Mouse (Mus musculus) midbrain, embryonic 13.5 days (tissue): ENCODE data around the gene Sgip1. TPM values are rescaled to one million over a fixed set of nuclear protein-coding genes. Genes with fewer than 3 reads are reported as not detected.
A peak's percentile ranks its signal among the peaks of the same experiment; 100 is the strongest.

Experiments used
- ATAC-seq: fragments of 200-750 bp; cut with Nextera tagmentation; 2 replicates; pipeline ENCODE4 v1.8.0; 2017; ENCODE audit warnings: mild to moderate bottlenecking, moderate TSS enrichment, moderate library complexity
- H3K27ac ChIP-seq: fragments of 300-500 bp; sonication (generic); 2 replicates; pipeline ENCODE4 v1.5.1; 2015; ENCODE audit warnings: inconsistent platforms, mild to moderate bottlenecking, moderate library complexity
- H3K27me3 ChIP-seq: fragments of 300-500 bp; sonication (generic); 2 replicates; pipeline ENCODE4 v1.6.1; 2015; ENCODE audit warnings: mild to moderate bottlenecking, inconsistent platforms
- H3K36me3 ChIP-seq: fragments of 300-500 bp; sonication (generic); 2 replicates; pipeline ENCODE4 v1.6.1; 2015; ENCODE audit warnings: mild to moderate bottlenecking, inconsistent platforms
- H3K4me1 ChIP-seq: fragments of 300-500 bp; sonication (generic); replicated peaks from 2 replicates; pipeline ENCODE4 v1.6.1; 2015; ENCODE audit warnings: inconsistent platforms
- H3K4me2 ChIP-seq: fragments of 300-500 bp; sonication (generic); replicated peaks from 2 replicates; pipeline ENCODE4 v1.6.1; 2015; ENCODE audit warnings: moderate library complexity, mild to moderate bottlenecking, inconsistent platforms
- H3K4me3 ChIP-seq: fragments of 300-500 bp; sonication (generic); replicated peaks from 2 replicates; pipeline ENCODE4 v1.5.1; 2015; ENCODE audit warnings: mild to moderate bottlenecking, inconsistent platforms
- H3K9ac ChIP-seq: fragments of 300-500 bp; sonication (generic); replicated peaks from 2 replicates; pipeline ENCODE4 v1.6.1; 2015; ENCODE audit warnings: mild to moderate bottlenecking, inconsistent platforms
- H3K9me3 ChIP-seq: fragments of 300-500 bp; sonication (generic); 2 replicates; pipeline ENCODE4 v1.6.1; 2016; ENCODE audit warnings: mild to moderate bottlenecking, inconsistent platforms
- whole genome bisulfite sequencing: fragments of 180-500 bp; shearing (Covaris S2); methylation state at CpG from one replicate; pipeline ENCODE4 v1.1.7; 2015; 5-methylcytosine and 5-hydroxymethylcytosine counted together
- polyA plus RNA-seq: library from polyadenylated mRNA; unstranded; fragments of >200 nt; fragmentation: Nextera tagmentation; extraction: Ambion mirVana; gene quantifications from 2 replicates; pipeline ENCODE4 v1.2.1, GENCODE M21; 2015

Gene Sgip1
- polyA plus RNA-seq, 1 experiment from 2014 or later = 61.8 TPM

- H3K27ac ChIP-seq = no peak overlapping the region
- H3K9ac ChIP-seq = no peak overlapping the region
- no peak overlapping the region for H3K4me2 ChIP-seq
- H3K36me3 ChIP-seq = no peaks in the 10 kb centered on the region
- WGBS = 80% methylated on average over 4 of the region's 4 CpGs
- no peak for ATAC-seq
- H3K9me3 ChIP-seq = no peaks in the 10 kb centered on the region
- peaks cover 4% of the 10 kb centered on the region; the same call in 1 of the 2 replicates for H3K4me1 ChIP-seq
- no peak overlapping the region for H3K4me3 ChIP-seq
- H3K27me3 ChIP-seq = no peaks in the 10 kb centered on the region
Observed at GRCm38 (mm10) chr4:102990016-102990415, 248.9 kb downstream of the Sgip1 start.

- Histone ChIP-seq H3K4me3 (no peak overlapping the region), H3K9me3 (no peaks in the 10 kb centered on the region), H3K9ac (no peak overlapping the region), H3K27ac (no peak overlapping the region), H3K27me3 (no peaks in the 10 kb centered on the region), H3K4me2 (no peak overlapping the region), H3K36me3 (no peaks in the 10 kb centered on the region), H3K4me1 (peaks cover 4% of the 10 kb centered on the region; the same call in 1 of the 2 replicates)
- 86% methylated on average over 11 of the region's 11 CpGs for WGBS
- ATAC-seq = no peak
Observed at GRCm38 (mm10) chr4:102990595-102991340, 249.7 kb downstream of the Sgip1 start.

GRCm38 (mm10) chr4:102991685-102992084 lies 250.6 kb downstream of the Sgip1 start:
- Histone ChIP-seq H3K9me3 (no peaks in the 10 kb centered on the region), H3K27me3 (no peaks in the 10 kb centered on the region), H3K4me2 (no peak overlapping the region), H3K4me1 (peaks cover 4% of the 10 kb centered on the region; the same call in 1 of the 2 replicates), H3K9ac (no peak overlapping the region), H3K36me3 (no peaks in the 10 kb centered on the region), H3K4me3 (no peak overlapping the region), H3K27ac (no peak overlapping the region)
- 69% methylated on average over 3 of the region's 3 CpGs for WGBS
- ATAC-seq = no peak

GRCm38 (mm10) chr4:103004681-103005080 lies 263.6 kb downstream of the Sgip1 start:
- Histone ChIP-seq H3K4me1 (peaks cover 25% of the 10 kb centered on the region), H3K27me3 (no peaks in the 10 kb centered on the region), H3K27ac (no peak overlapping the region), H3K9ac (no peak overlapping the region), H3K4me3 (no peak overlapping the region), H3K9me3 (no peaks in the 10 kb centered on the region), H3K4me2 (no peak overlapping the region), H3K36me3 (no peaks in the 10 kb centered on the region)
- WGBS = 81% methylated on average over 4 of the region's 4 CpGs
- no peak for ATAC-seq

- 69% methylated on average over 15 of the region's 15 CpGs for WGBS
- H3K27me3 ChIP-seq = no peaks in the 10 kb centered on the region
- no peak overlapping the region for H3K4me2 ChIP-seq
Observed at GRCm38 (mm10) chr4:103005190-103005945, 264.3 kb downstream of the Sgip1 start.

GRCm38 (mm10) chr4:103006266-103006665 lies 265.2 kb downstream of the Sgip1 start:
- Histone ChIP-seq H3K4me3 (no peak overlapping the region), H3K4me2 (no peak overlapping the region), H3K4me1 (peaks cover 25% of the 10 kb centered on the region), H3K27me3 (no peaks in the 10 kb centered on the region), H3K9ac (no peak overlapping the region), H3K9me3 (no peaks in the 10 kb centered on the region), H3K36me3 (no peaks in the 10 kb centered on the region), H3K27ac (no peak overlapping the region)
- WGBS = 71% methylated on average over 5 of the region's 5 CpGs
- ATAC-seq = 0 out of 2 replicates have a peak, but pooled peaks have one; percentile 17

More at GRCm38 (mm10) chr4:103005190-103005945, 264.3 kb downstream of the Sgip1 start:
- Histone ChIP-seq H3K9ac (no peak overlapping the region), H3K27ac (no peak overlapping the region), H3K4me1 (peaks cover 25% of the 10 kb centered on the region), H3K4me3 (no peak overlapping the region), H3K36me3 (no peaks in the 10 kb centered on the region), H3K9me3 (no peaks in the 10 kb centered on the region)
- no peak for ATAC-seq

GRCm38 (mm10) chr4:103006943-103007418 lies 265.9 kb downstream of the Sgip1 start:
- Histone ChIP-seq H3K4me1 (peaks cover 29% of the 10 kb centered on the region), H3K4me2 (no peak overlapping the region), H3K27ac (peak overlapping the region; percentile 54), H3K9me3 (no peaks in the 10 kb centered on the region), H3K9ac (no peak overlapping the region), H3K36me3 (no peaks in the 10 kb centered on the region), H3K4me3 (no peak overlapping the region), H3K27me3 (no peaks in the 10 kb centered on the region)
- WGBS = 17% methylated on average over 4 of the region's 4 CpGs
- peak; percentile 76 for ATAC-seq

- Histone ChIP-seq H3K27ac (no peak overlapping the region), H3K9ac (no peak overlapping the region), H3K27me3 (no peaks in the 10 kb centered on the region), H3K4me1 (peaks cover 39% of the 10 kb centered on the region), H3K4me2 (no peak overlapping the region), H3K4me3 (no peak overlapping the region), H3K9me3 (no peaks in the 10 kb centered on the region), H3K36me3 (no peaks in the 10 kb centered on the region)
- ATAC-seq = no peak
- WGBS = 92% methylated on average over 4 of the region's 4 CpGs
Observed at GRCm38 (mm10) chr4:103010734-103011133, 269.6 kb downstream of the Sgip1 start.

- Histone ChIP-seq H3K9ac (no peak overlapping the region), H3K36me3 (no peaks in the 10 kb centered on the region), H3K27me3 (no peaks in the 10 kb centered on the region), H3K27ac (peak overlapping the region; percentile 31; the same call in 1 of the 2 replicates), H3K9me3 (no peaks in the 10 kb centered on the region), H3K4me3 (no peak overlapping the region), H3K4me1 (peaks cover 30% of the 10 kb centered on the region), H3K4me2 (no peak overlapping the region)
- 34% methylated on average over 7 of the region's 7 CpGs for WGBS
- peak; percentile 76 for ATAC-seq
Observed at GRCm38 (mm10) chr4:103011823-103012222, 270.7 kb downstream of the Sgip1 start.

GRCm38 (mm10) chr4:103013490-103013889 lies 272.4 kb downstream of the Sgip1 start:
- Histone ChIP-seq H3K27ac (0 out of 2 replicates have a peak overlapping the region, but pooled peaks have one; percentile 25), H3K36me3 (no peaks in the 10 kb centered on the region), H3K9ac (no peak overlapping the region), H3K4me3 (no peak overlapping the region), H3K4me1 (peaks cover 18% of the 10 kb centered on the region), H3K9me3 (no peaks in the 10 kb centered on the region), H3K4me2 (peak overlapping the region; percentile 20; the same call in 1 of the 2 replicates), H3K27me3 (no peaks in the 10 kb centered on the region)
- 2% methylated on average over 4 of the region's 4 CpGs for WGBS
- ATAC-seq = peak; percentile 57; the same call in 1 of the 2 replicates
